Mouse (Mus musculus): ENCODE measurements around the gene Krtap1-5. TPM values are rescaled to one million over a fixed set of nuclear protein-coding genes. Genes with fewer than 3 reads are reported as not detected.

Gene Krtap1-5
- polyA plus RNA-seq (2014; fragmentation: Illumina TruSeq; extraction: RNeasy Lipid Tissue Mini Kit (QIAGEN cat#74804); ENCODE audit: low read depth, low replicate concordance), result not detected

GRCm38 (mm10) chr11:99580636-99581035, at the start of gene Krtap1-5:
Krtap1-5 (minus strand) TSS chr11:99581016.

GRCm38 (mm10) chr11:99628138-99628537, 47.3 kb upstream of the Krtap1-5 start, which contains the start of gene Krtap4-1:
Krtap4-1 (minus strand) TSS chr11:99628238.

GRCm38 (mm10) chr11:99620335-99620734, 39.5 kb upstream of the Krtap1-5 start, which contains the start of gene Gm11562:
Gm11562 (minus strand) TSS chr11:99620435.

GRCm38 (mm10) chr11:99614796-99615363, 34.1 kb upstream of the Krtap1-5 start, which contains the start of gene Krtap2-4:
Krtap2-4 (minus strand) TSS chr11:99614846.

GRCm38 (mm10) chr11:99610089-99610488, 29.3 kb upstream of the Krtap1-5 start, which contains the start of gene Gm11937:
Gm11937 (minus strand) TSS chr11:99610189.

GRCm38 (mm10) chr11:99603208-99603607, 22.4 kb upstream of the Krtap1-5 start, which contains the start of gene Gm11938:
Gm11938 (minus strand) TSS chr11:99603308.

GRCm38 (mm10) chr11:99597742-99598141, 16.9 kb upstream of the Krtap1-5 start, which contains the start of gene Krtap9-3:
Krtap9-3 (minus strand) TSS chr11:99598105.

GRCm38 (mm10) chr11:99590981-99591380, 10.2 kb upstream of the Krtap1-5 start, which contains the start of gene Krtap1-3:
Krtap1-3 (minus strand) TSS chr11:99591339.

GRCm38 (mm10) chr11:99583245-99583704, 2.5 kb upstream of the Krtap1-5 start, which contains the start of gene Krtap1-4:
Krtap1-4 (minus strand) TSS chr11:99583654.

GRCm38 (mm10) chr11:99566530-99566929, 14.3 kb downstream of the Krtap1-5 start, which contains the start of gene Krtap3-1:
Krtap3-1 (minus strand) TSS chr11:99566630.

GRCm38 (mm10) chr11:99559366-99559765, 21.4 kb downstream of the Krtap1-5 start, which contains the start of gene Gm11939:
Gm11939 (minus strand) TSS chr11:99559466.

GRCm38 (mm10) chr11:99556753-99557152, 24.1 kb downstream of the Krtap1-5 start, which contains the start of gene Krtap3-2:
Krtap3-2 (minus strand) TSS chr11:99556853.

GRCm38 (mm10) chr11:99550765-99551164, 30.1 kb downstream of the Krtap1-5 start, which contains the start of gene Krtap3-3:
Krtap3-3 (minus strand) TSS chr11:99550865.

Other genes starting within 250 kb of the Krtap1-5 start
- not detected for gene Krt26, start 243.1 kb downstream of the Krtap1-5 start, polyA plus RNA-seq (2014; fragmentation: Illumina TruSeq; extraction: RNeasy Lipid Tissue Mini Kit (QIAGEN cat#74804); ENCODE audit: low read depth, low replicate concordance)
- gene Krt27, start 229.9 kb downstream of the Krtap1-5 start, polyA plus RNA-seq (2014; fragmentation: Illumina TruSeq; extraction: RNeasy Lipid Tissue Mini Kit (QIAGEN cat#74804); ENCODE audit: low read depth, low replicate concordance), result not detected
- not detected for gene Krt28, start 206.1 kb downstream of the Krtap1-5 start, polyA plus RNA-seq (2014; fragmentation: Illumina TruSeq; extraction: RNeasy Lipid Tissue Mini Kit (QIAGEN cat#74804); ENCODE audit: low read depth, low replicate concordance)
- 6.3 TPM for gene Krt10, start 191.7 kb downstream of the Krtap1-5 start, polyA plus RNA-seq (2014; fragmentation: Illumina TruSeq; extraction: RNeasy Lipid Tissue Mini Kit (QIAGEN cat#74804); ENCODE audit: low read depth, low replicate concordance)
- gene Krt12, start 158.8 kb downstream of the Krtap1-5 start, polyA plus RNA-seq (2014; fragmentation: Illumina TruSeq; extraction: RNeasy Lipid Tissue Mini Kit (QIAGEN cat#74804); ENCODE audit: low read depth, low replicate concordance), result not detected
- gene Krt20, start 142.9 kb downstream of the Krtap1-5 start, polyA plus RNA-seq (2014; fragmentation: Illumina TruSeq; extraction: RNeasy Lipid Tissue Mini Kit (QIAGEN cat#74804); ENCODE audit: low read depth, low replicate concordance), result not detected
- 2.0 TPM for gene Krt23, start 87.9 kb downstream of the Krtap1-5 start, polyA plus RNA-seq (2014; fragmentation: Illumina TruSeq; extraction: RNeasy Lipid Tissue Mini Kit (QIAGEN cat#74804); ENCODE audit: low read depth, low replicate concordance)
- gene Krt39, start 59.7 kb downstream of the Krtap1-5 start, polyA plus RNA-seq (2014; fragmentation: Illumina TruSeq; extraction: RNeasy Lipid Tissue Mini Kit (QIAGEN cat#74804); ENCODE audit: low read depth, low replicate concordance), result not detected
- gene Krt40, start 37.9 kb downstream of the Krtap1-5 start, polyA plus RNA-seq (2014; fragmentation: Illumina TruSeq; extraction: RNeasy Lipid Tissue Mini Kit (QIAGEN cat#74804); ENCODE audit: low read depth, low replicate concordance), result not detected
- not detected for gene Krtap3-3, start 30.2 kb downstream of the Krtap1-5 start, polyA plus RNA-seq (2014; fragmentation: Illumina TruSeq; extraction: RNeasy Lipid Tissue Mini Kit (QIAGEN cat#74804); ENCODE audit: low read depth, low replicate concordance)
- gene Krtap3-2, start 24.2 kb downstream of the Krtap1-5 start, polyA plus RNA-seq (2014; fragmentation: Illumina TruSeq; extraction: RNeasy Lipid Tissue Mini Kit (QIAGEN cat#74804); ENCODE audit: low read depth, low replicate concordance), result not detected
- not detected for gene Gm11939, start 21.6 kb downstream of the Krtap1-5 start, polyA plus RNA-seq (2014; fragmentation: Illumina TruSeq; extraction: RNeasy Lipid Tissue Mini Kit (QIAGEN cat#74804); ENCODE audit: low read depth, low replicate concordance)
- gene Krtap3-1, start 14.4 kb downstream of the Krtap1-5 start, polyA plus RNA-seq (2014; fragmentation: Illumina TruSeq; extraction: RNeasy Lipid Tissue Mini Kit (QIAGEN cat#74804); ENCODE audit: low read depth, low replicate concordance), result not detected
- gene Krtap1-4, start 2.6 kb upstream of the Krtap1-5 start, polyA plus RNA-seq (2014; fragmentation: Illumina TruSeq; extraction: RNeasy Lipid Tissue Mini Kit (QIAGEN cat#74804); ENCODE audit: low read depth, low replicate concordance), result not detected
- not detected for gene Krtap1-3, start 10.3 kb upstream of the Krtap1-5 start, polyA plus RNA-seq (2014; fragmentation: Illumina TruSeq; extraction: RNeasy Lipid Tissue Mini Kit (QIAGEN cat#74804); ENCODE audit: low read depth, low replicate concordance)
- gene Krtap9-3, start 17.1 kb upstream of the Krtap1-5 start, polyA plus RNA-seq (2014; fragmentation: Illumina TruSeq; extraction: RNeasy Lipid Tissue Mini Kit (QIAGEN cat#74804); ENCODE audit: low read depth, low replicate concordance), result not detected
- not detected for gene Gm11938, start 22.3 kb upstream of the Krtap1-5 start, polyA plus RNA-seq (2014; fragmentation: Illumina TruSeq; extraction: RNeasy Lipid Tissue Mini Kit (QIAGEN cat#74804); ENCODE audit: low read depth, low replicate concordance)
- not detected for gene Gm11937, start 29.2 kb upstream of the Krtap1-5 start, polyA plus RNA-seq (2014; fragmentation: Illumina TruSeq; extraction: RNeasy Lipid Tissue Mini Kit (QIAGEN cat#74804); ENCODE audit: low read depth, low replicate concordance)
- gene Krtap2-4, start 33.8 kb upstream of the Krtap1-5 start, polyA plus RNA-seq (2014; fragmentation: Illumina TruSeq; extraction: RNeasy Lipid Tissue Mini Kit (QIAGEN cat#74804); ENCODE audit: low read depth, low replicate concordance), result not detected
- not detected for gene Gm11562, start 39.4 kb upstream of the Krtap1-5 start, polyA plus RNA-seq (2014; fragmentation: Illumina TruSeq; extraction: RNeasy Lipid Tissue Mini Kit (QIAGEN cat#74804); ENCODE audit: low read depth, low replicate concordance)
- gene Krtap4-1, start 47.2 kb upstream of the Krtap1-5 start, polyA plus RNA-seq (2014; fragmentation: Illumina TruSeq; extraction: RNeasy Lipid Tissue Mini Kit (QIAGEN cat#74804); ENCODE audit: low read depth, low replicate concordance), result not detected
- not detected for gene Krtap4-2, start 54.1 kb upstream of the Krtap1-5 start, polyA plus RNA-seq (2014; fragmentation: Illumina TruSeq; extraction: RNeasy Lipid Tissue Mini Kit (QIAGEN cat#74804); ENCODE audit: low read depth, low replicate concordance)
- not detected for gene Krtap4-7, start 63.1 kb upstream of the Krtap1-5 start, polyA plus RNA-seq (2014; fragmentation: Illumina TruSeq; extraction: RNeasy Lipid Tissue Mini Kit (QIAGEN cat#74804); ENCODE audit: low read depth, low replicate concordance)
- not detected for gene Gm11555, start 69.2 kb upstream of the Krtap1-5 start, polyA plus RNA-seq (2014; fragmentation: Illumina TruSeq; extraction: RNeasy Lipid Tissue Mini Kit (QIAGEN cat#74804); ENCODE audit: low read depth, low replicate concordance)
- not detected for gene Gm11563, start 77.9 kb upstream of the Krtap1-5 start, polyA plus RNA-seq (2014; fragmentation: Illumina TruSeq; extraction: RNeasy Lipid Tissue Mini Kit (QIAGEN cat#74804); ENCODE audit: low read depth, low replicate concordance)
- not detected for gene Krtap4-6, start 84.9 kb upstream of the Krtap1-5 start, polyA plus RNA-seq (2014; fragmentation: Illumina TruSeq; extraction: RNeasy Lipid Tissue Mini Kit (QIAGEN cat#74804); ENCODE audit: low read depth, low replicate concordance)
- gene Gm14190, start 109.7 kb upstream of the Krtap1-5 start, polyA plus RNA-seq (2014; fragmentation: Illumina TruSeq; extraction: RNeasy Lipid Tissue Mini Kit (QIAGEN cat#74804); ENCODE audit: low read depth, low replicate concordance), result not detected
- gene Gm14180, start 153.3 kb upstream of the Krtap1-5 start, polyA plus RNA-seq (2014; fragmentation: Illumina TruSeq; extraction: RNeasy Lipid Tissue Mini Kit (QIAGEN cat#74804); ENCODE audit: low read depth, low replicate concordance), result not detected
- gene Gm11595, start 191.9 kb upstream of the Krtap1-5 start, polyA plus RNA-seq (2014; fragmentation: Illumina TruSeq; extraction: RNeasy Lipid Tissue Mini Kit (QIAGEN cat#74804); ENCODE audit: low read depth, low replicate concordance), result not detected
- not detected for gene Krtap4-8, start 199.7 kb upstream of the Krtap1-5 start, polyA plus RNA-seq (2014; fragmentation: Illumina TruSeq; extraction: RNeasy Lipid Tissue Mini Kit (QIAGEN cat#74804); ENCODE audit: low read depth, low replicate concordance)
- not detected for gene Krtap4-9, start 204.2 kb upstream of the Krtap1-5 start, polyA plus RNA-seq (2014; fragmentation: Illumina TruSeq; extraction: RNeasy Lipid Tissue Mini Kit (QIAGEN cat#74804); ENCODE audit: low read depth, low replicate concordance)
- gene Gm11596, start 212.5 kb upstream of the Krtap1-5 start, polyA plus RNA-seq (2014; fragmentation: Illumina TruSeq; extraction: RNeasy Lipid Tissue Mini Kit (QIAGEN cat#74804); ENCODE audit: low read depth, low replicate concordance), result not detected
- gene Gm11569, start 217.9 kb upstream of the Krtap1-5 start, polyA plus RNA-seq (2014; fragmentation: Illumina TruSeq; extraction: RNeasy Lipid Tissue Mini Kit (QIAGEN cat#74804); ENCODE audit: low read depth, low replicate concordance), result not detected
- not detected for gene Gm11554, start 223.4 kb upstream of the Krtap1-5 start, polyA plus RNA-seq (2014; fragmentation: Illumina TruSeq; extraction: RNeasy Lipid Tissue Mini Kit (QIAGEN cat#74804); ENCODE audit: low read depth, low replicate concordance)
- gene Krtap4-13, start 228.9 kb upstream of the Krtap1-5 start, polyA plus RNA-seq (2014; fragmentation: Illumina TruSeq; extraction: RNeasy Lipid Tissue Mini Kit (QIAGEN cat#74804); ENCODE audit: low read depth, low replicate concordance), result not detected
- gene Gm11564, start 234.7 kb upstream of the Krtap1-5 start, polyA plus RNA-seq (2014; fragmentation: Illumina TruSeq; extraction: RNeasy Lipid Tissue Mini Kit (QIAGEN cat#74804); ENCODE audit: low read depth, low replicate concordance), result not detected

Data from liver, adult 10 weeks (tissue).